Mouse (Mus musculus): ENCODE measurements around the gene Cyp8b1.

DNA sequence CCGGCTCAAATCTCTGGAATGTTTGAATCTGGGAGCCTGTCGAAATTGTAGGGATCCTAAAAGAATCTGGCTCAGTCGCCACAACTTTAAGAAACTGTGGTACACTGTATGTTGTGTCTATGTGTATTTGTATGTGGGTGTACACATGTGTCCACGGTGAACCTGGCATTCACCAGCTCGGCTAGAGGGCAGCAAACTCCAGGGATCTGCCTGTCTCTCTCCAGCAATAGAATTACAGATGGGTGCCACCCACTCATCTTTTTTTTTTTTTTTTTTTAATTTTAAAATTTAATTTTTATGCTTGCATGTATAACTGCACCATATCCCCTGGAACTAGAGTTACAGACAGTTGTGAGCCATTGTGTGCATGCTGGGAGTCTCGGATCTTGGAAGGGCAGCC, 34.8 kb downstream of the Cyp8b1 start:
- no peak for TF ChIP-seq POLR2A (IDR thresholded peaks at IDR 0.05; ENCODE audit: borderline replicate concordance, extremely low read depth, insufficient read depth, insufficient read length, poor library complexity, severe bottlenecking)
- TF ChIP-seq CTCF (IDR thresholded peaks at IDR 0.05; ENCODE audit: borderline replicate concordance, extremely low read depth, insufficient read depth, insufficient read length), result no peak

Data from brain, embryonic 14.5 days (tissue).